Mouse (Mus musculus): Measurements from ENCODE around the gene Tbrg1. TPM values are rescaled to one million over a fixed set of nuclear protein-coding genes. Genes with fewer than 3 reads are reported as not detected.

The Tbrg1 gene
- polyA plus RNA-seq, 1 experiment from 2014 or later = 114 TPM

DNA sequence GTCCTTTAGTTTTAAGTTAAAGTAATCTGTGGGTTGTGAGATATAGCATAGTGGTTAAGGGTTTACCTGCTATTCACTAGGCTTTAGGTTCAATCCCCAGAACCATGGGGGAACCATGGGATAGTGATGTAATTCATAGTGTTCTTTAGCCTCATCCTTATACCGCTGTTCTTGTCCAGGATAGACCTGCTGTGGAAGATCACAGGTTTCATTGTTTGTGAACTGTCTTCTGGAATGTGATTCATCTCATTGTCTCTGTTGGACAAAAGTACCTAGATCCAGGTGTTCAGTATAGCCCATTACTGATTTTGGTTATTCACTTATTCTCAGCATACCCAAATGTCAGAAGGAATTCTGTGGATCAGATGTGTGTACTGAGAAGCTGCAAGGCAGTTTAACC is 29.8 kb downstream of the Tbrg1 start:
- no peak for ATAC-seq (ENCODE audit: low FRiP score, low read depth)
- Histone ChIP-seq H3K27me3 (replicated peaks) (no peaks in the 10 kb centered on the region), H3K4me1 (peaks cover 12% of the 10 kb centered on the region), H3K27ac (no peak overlapping the region), H3K4me3 (no peak overlapping the region), H3K9me3 (no peaks in the 10 kb centered on the region), H3K36me3 (no peaks in the 10 kb centered on the region), H3K4me2 (replicated peaks) (no peak overlapping the region), H3K9ac (no peak overlapping the region)
- WGBS = 97% methylated on average over 1 of the region's 1 CpGs

DNA sequence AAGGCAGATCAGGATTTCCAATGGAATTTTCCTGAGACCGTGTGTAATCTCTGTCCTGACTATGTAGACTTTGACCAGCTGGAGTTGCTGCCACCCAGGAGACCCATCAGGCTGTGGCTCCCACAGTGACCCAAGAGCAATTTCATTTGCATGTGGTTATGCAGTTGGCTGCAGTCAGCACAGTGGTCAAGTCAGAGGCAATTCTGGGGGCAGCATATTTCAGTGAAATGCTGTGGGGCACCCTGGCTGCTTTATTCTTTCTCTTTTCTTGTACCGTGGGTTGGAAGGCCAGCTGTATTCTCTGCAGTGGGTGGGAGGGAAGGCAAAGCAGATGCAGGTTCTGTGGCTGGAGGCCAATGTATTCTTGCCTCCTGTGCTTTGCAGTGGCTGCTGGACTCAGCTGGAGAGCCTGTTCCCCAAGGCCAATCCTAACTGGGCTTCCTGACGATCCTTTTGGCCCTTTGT is 31.0 kb downstream of the Tbrg1 start:
- 8% methylated on average over 3 of the region's 3 CpGs for WGBS
- peak overlapping the region; percentile 43 for H3K4me2 ChIP-seq (replicated peaks)
- no peaks in the 10 kb centered on the region for H3K27me3 ChIP-seq (replicated peaks)
- H3K9ac ChIP-seq = no peak overlapping the region
- H3K4me1 ChIP-seq = peaks cover 12% of the 10 kb centered on the region
- no peak overlapping the region for H3K4me3 ChIP-seq
- H3K27ac ChIP-seq = peak overlapping the region; percentile 72
- no peaks in the 10 kb centered on the region for H3K9me3 ChIP-seq
- H3K36me3 ChIP-seq = no peaks in the 10 kb centered on the region
- peak; percentile 76 for ATAC-seq (ENCODE audit: low FRiP score, low read depth)

DNA sequence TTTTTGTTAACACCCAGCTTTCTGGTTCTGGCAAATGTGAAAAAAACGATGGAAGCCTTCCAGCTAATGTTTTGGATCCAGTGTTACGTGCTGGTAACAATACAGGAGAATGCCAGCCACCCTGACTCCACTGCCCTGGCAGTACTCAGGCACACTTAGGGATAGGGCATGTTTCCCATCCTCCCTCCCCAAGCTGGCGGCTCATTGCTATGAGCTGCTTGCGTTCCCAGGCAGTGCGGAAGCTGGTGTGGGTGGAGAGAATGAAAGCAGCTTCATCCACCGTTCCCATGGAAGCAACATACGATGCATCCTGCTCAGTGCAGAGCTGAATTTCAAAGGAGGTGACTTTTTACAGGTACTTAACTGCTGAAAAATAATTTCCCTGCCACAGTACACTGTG is 31.5 kb downstream of the Tbrg1 start:
- Histone ChIP-seq H3K27me3 (replicated peaks) (no peaks in the 10 kb centered on the region), H3K27ac (peak overlapping the region; percentile 72), H3K4me2 (replicated peaks) (peak overlapping the region; percentile 43), H3K4me1 (peaks cover 12% of the 10 kb centered on the region), H3K36me3 (no peaks in the 10 kb centered on the region), H3K9ac (no peak overlapping the region), H3K9me3 (no peaks in the 10 kb centered on the region), H3K4me3 (no peak overlapping the region)
- ATAC-seq (ENCODE audit: low FRiP score, low read depth) = peak; percentile 86
- 14% methylated on average over 7 of the region's 7 CpGs for WGBS

DNA sequence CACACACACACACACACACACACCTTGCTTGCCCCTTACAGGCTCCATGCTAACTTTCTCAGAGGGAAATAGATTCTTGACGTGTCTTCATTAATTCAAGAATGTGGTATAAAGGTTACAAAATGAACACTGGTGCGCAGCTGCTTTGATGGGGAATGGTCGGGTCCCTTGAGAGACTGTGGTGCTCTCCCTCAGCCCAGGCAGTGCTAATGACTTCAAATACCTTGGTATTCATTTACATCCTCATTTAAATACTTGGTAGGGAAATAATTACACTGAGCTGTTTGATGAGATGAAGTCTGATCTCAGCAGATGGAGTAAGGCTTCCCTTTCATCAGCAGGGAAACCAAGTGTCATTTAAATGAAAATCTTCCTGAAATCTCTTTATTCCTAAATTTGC is 32.0 kb downstream of the Tbrg1 start:
- H3K4me1 ChIP-seq = peaks cover 12% of the 10 kb centered on the region
- 0 out of 2 replicates have a peak overlapping the region, but pooled peaks have one; percentile 72 for H3K27ac ChIP-seq
- no peaks in the 10 kb centered on the region for H3K36me3 ChIP-seq
- H3K27me3 ChIP-seq (replicated peaks) = no peaks in the 10 kb centered on the region
- H3K9ac ChIP-seq = no peak overlapping the region
- no peak overlapping the region for H3K4me3 ChIP-seq
- ATAC-seq (ENCODE audit: low FRiP score, low read depth) = peak; percentile 72
- no peaks in the 10 kb centered on the region for H3K9me3 ChIP-seq
- WGBS = 26% methylated on average over 3 of the region's 3 CpGs
- H3K4me2 ChIP-seq (replicated peaks) = no peak overlapping the region

DNA sequence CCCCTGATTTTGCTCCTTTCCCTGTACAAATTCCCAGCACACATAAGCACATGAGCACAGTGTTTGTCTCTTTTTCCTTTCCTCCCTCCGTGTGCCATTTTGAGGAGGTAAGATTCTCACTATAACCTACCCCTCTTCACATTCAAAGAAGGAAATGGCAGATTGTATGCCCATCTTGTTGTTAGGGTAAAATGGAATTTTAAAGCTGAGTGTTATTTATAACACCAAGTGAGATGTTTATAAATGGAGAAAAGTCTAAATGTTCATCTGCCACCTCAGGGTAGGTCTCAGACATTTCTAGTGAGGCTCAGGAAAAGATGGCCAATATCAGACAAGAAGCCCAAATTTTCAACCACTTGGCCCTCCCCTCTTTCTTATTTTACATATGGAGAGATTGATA is 32.6 kb downstream of the Tbrg1 start:
- H3K4me2 ChIP-seq (replicated peaks) = no peak overlapping the region
- ATAC-seq (ENCODE audit: low FRiP score, low read depth) = no peak
- no peaks in the 10 kb centered on the region for H3K27me3 ChIP-seq (replicated peaks)
- no peak overlapping the region for H3K9ac ChIP-seq
- no peaks in the 10 kb centered on the region for H3K9me3 ChIP-seq
- H3K4me1 ChIP-seq = peaks cover 12% of the 10 kb centered on the region
- H3K36me3 ChIP-seq = no peaks in the 10 kb centered on the region
- WGBS = 86% methylated on average over 1 of the region's 1 CpGs
- no peak overlapping the region for H3K27ac ChIP-seq
- H3K4me3 ChIP-seq = no peak overlapping the region

DNA sequence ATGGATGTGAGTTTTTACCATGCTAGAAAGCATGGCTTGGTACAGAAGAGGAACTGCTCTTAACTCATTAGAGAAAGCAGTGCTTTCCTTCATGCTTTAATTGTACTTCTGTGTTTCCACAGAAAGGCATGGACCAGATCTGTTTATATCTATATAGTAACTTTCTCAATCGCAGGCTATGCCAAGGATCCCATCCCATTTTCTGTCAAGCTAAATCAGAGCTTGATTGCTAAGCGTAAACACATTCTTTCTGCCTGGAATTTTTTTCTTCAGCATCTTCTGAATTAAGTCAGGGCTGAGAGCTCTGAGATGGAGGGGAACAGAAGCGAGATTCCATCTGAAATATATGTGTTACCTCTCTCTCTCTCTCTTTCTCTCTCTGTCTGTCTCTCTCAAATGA is 33.1 kb downstream of the Tbrg1 start:
- H3K9ac ChIP-seq = no peak overlapping the region
- peaks cover 12% of the 10 kb centered on the region for H3K4me1 ChIP-seq
- no peak overlapping the region for H3K4me3 ChIP-seq
- no peaks in the 10 kb centered on the region for H3K27me3 ChIP-seq (replicated peaks)
- WGBS = 91% methylated on average over 3 of the region's 3 CpGs
- ATAC-seq (ENCODE audit: low FRiP score, low read depth) = no peak
- no peaks in the 10 kb centered on the region for H3K36me3 ChIP-seq
- H3K9me3 ChIP-seq = no peaks in the 10 kb centered on the region
- no peak overlapping the region for H3K27ac ChIP-seq
- no peak overlapping the region for H3K4me2 ChIP-seq (replicated peaks)

DNA sequence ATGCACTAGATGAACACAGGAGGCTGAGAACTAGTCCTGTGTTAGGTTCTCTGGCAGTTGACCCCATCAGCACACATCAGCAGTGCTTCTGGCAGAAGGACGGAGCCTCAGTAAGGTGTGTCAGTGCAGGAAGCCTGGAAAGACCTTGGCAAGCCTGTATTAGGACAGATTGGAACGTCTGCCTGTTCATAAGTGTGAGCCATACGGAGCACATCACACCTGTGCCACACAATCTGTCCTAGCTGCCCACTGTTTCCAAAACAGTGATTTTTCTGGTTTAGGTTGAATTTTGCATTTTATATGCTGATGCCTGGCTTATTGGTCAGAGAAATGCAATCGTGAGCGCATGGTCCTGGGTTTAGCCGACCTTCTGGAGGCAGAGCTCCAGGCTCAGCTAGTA is 35.8 kb downstream of the Tbrg1 start:
- Histone ChIP-seq H3K4me1 (peaks cover 9% of the 10 kb centered on the region), H3K9ac (no peak overlapping the region), H3K4me3 (no peak overlapping the region), H3K27ac (no peak overlapping the region), H3K4me2 (replicated peaks) (no peak overlapping the region), H3K27me3 (replicated peaks) (no peaks in the 10 kb centered on the region), H3K9me3 (no peaks in the 10 kb centered on the region), H3K36me3 (no peaks in the 10 kb centered on the region)
- ATAC-seq (ENCODE audit: low FRiP score, low read depth) = no peak
- 85% methylated on average over 6 of the region's 6 CpGs for WGBS

DNA sequence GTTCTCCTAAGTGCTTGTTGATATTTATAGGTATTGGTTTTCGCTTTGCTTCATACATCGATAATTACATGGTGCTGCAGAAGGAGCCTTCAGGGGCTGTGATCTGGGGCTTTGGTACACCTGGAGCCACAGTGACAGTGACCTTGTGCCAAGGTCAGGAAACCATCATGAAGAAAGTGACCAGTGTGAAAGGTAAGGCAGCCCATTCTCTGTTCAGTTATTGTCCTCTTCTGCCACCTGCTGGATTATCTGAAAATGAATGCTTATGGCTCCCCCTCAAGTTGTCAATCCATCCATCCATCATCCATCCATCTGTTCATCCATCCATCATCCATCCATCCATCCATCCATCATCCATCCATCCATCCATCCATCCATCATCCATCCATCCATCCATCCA is 40.3 kb downstream of the Tbrg1 start:
- Histone ChIP-seq H3K4me3 (no peak overlapping the region), H3K36me3 (no peaks in the 10 kb centered on the region), H3K27me3 (replicated peaks) (no peaks in the 10 kb centered on the region), H3K4me2 (replicated peaks) (no peak overlapping the region), H3K9me3 (no peaks in the 10 kb centered on the region), H3K9ac (no peak overlapping the region), H3K27ac (no peak overlapping the region), H3K4me1 (peaks cover 5% of the 10 kb centered on the region)
- WGBS = 62% methylated on average over 2 of the region's 2 CpGs
- no peak for ATAC-seq (ENCODE audit: low FRiP score, low read depth)

DNA sequence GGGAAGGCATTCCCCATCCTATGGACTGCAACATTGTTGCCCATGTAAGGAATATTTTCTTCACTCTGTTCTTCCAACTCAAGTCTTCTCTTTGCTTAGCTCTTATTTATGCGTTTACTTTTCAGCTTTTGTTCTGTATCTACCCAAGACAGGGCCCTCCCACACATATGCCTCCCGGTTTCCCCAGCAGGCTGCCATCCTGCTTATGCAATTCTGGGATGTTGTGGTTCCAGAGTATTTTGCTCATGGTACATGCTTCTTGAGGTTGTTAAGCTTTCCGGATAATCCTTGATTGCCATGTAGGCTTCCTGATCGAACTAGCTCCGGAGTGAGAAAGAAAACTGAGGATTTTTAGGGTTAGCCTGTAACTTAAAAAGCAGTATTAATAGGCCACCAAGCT is 41.9 kb downstream of the Tbrg1 start:
- H3K27ac ChIP-seq = no peak overlapping the region
- no peaks in the 10 kb centered on the region for H3K9me3 ChIP-seq
- no peak overlapping the region for H3K9ac ChIP-seq
- no peak overlapping the region for H3K4me2 ChIP-seq (replicated peaks)
- H3K4me3 ChIP-seq = no peak overlapping the region
- no peak for ATAC-seq (ENCODE audit: low FRiP score, low read depth)
- no peaks in the 10 kb centered on the region for H3K36me3 ChIP-seq
- 70% methylated on average over 5 of the region's 5 CpGs for WGBS
- H3K27me3 ChIP-seq (replicated peaks) = no peaks in the 10 kb centered on the region
- H3K4me1 ChIP-seq = peaks cover 5% of the 10 kb centered on the region

DNA sequence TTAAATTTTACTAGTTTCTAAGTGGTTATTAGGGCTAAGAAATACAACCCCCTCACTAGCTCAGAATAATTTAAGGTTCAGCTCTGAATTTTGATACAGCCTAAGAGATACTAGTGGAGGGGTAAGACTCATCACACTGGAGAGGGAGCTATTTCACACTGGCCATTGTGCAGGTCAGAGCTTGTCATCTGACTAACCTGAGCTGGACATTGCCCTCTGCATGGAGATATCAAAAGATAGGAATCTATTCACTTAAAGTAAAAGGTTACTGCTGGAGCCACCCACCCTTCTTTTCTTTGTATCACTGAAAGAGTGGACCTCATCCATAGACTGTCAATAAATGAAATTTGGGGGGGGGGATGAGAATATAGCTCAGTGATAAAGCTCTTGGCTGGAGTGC is 42.8 kb downstream of the Tbrg1 start:
- Histone ChIP-seq H3K9ac (no peak overlapping the region; the same call in 1 of the 2 replicates), H3K27me3 (replicated peaks) (no peaks in the 10 kb centered on the region), H3K4me2 (replicated peaks) (peak overlapping the region; percentile 72), H3K4me1 (peaks cover 5% of the 10 kb centered on the region), H3K4me3 (peak overlapping the region; percentile 56), H3K27ac (no peak overlapping the region), H3K36me3 (no peaks in the 10 kb centered on the region), H3K9me3 (no peaks in the 10 kb centered on the region)
- ATAC-seq (ENCODE audit: low FRiP score, low read depth) = peak; percentile 48

DNA sequence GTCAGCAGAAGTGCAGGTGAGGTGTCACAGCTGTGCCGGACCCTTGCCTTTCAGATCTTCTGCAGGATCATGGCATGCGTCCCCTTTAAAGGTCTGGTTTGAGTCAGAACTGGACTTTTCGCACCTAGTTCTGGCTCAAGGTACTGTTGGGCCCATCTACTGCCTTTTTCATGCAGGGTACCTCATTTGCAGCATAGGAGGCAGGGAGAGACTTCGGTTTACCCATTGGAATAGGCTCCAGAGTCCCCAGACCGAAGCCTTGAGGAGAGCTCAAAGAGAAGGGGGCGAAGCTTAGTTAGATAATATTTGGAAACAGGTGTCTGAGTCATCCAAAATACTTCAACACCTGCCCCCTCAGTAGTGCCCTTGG is 43.2 kb downstream of the Tbrg1 start:
- no peaks in the 10 kb centered on the region for H3K27me3 ChIP-seq (replicated peaks)
- no peak overlapping the region for H3K27ac ChIP-seq
- H3K4me1 ChIP-seq = peaks cover 5% of the 10 kb centered on the region
- no peaks in the 10 kb centered on the region for H3K9me3 ChIP-seq
- 23% methylated on average over 6 of the region's 6 CpGs for WGBS
- H3K36me3 ChIP-seq = no peaks in the 10 kb centered on the region
- H3K4me2 ChIP-seq (replicated peaks) = peak overlapping the region; percentile 72
- no peak for ATAC-seq (ENCODE audit: low FRiP score, low read depth)
- H3K9ac ChIP-seq = peak overlapping the region; percentile 79
- H3K4me3 ChIP-seq = peak overlapping the region; percentile 56

DNA sequence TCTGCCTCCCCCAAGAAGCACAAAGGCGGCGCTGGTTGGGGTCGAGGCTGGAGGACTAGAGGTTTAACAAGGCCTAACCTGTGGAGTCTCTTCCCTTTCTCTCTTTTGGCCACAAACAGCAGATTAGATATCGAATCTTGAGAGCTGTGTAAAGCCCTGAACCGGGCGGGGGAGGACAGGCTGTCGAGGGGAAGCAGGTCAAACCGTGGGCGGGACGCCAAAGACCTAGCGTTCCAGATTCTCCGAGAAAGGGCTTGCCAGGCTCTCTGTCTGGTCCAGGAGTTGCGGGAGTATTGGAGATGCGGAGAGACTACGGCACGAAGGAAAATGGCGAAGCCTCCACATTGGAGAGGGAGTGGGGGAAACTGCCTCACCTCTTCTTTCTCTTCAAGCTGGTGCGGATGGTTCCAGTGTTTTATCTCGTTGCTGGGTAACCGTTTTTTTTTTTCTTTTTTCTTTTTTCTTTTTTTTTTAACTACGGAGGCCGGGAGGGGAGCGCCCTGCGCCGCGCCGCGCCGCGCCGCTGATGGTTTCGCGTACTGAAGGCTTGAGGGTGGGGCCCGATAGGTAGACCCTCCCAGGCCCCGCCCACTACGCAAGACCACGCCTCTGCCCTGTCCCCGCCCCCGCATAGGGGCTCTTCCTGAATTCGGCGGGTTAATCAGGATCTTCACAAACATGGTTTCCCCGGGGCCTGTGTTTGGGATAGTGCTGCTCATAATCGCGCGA is 43.8 kb downstream of the Tbrg1 start, which contains the start of gene Spa17:
Gene Spa17 (minus strand): TSS at position 541 of the 729 bp plus-strand sequence.
- peak within 1 kb of the TSS; percentile 79 for H3K9ac ChIP-seq
- WGBS = under 1% methylated on average over 45 of the region's 45 CpGs
- peak; percentile 95 for ATAC-seq (ENCODE audit: low FRiP score, low read depth)
- peak within 1 kb of the TSS; percentile 72 for H3K4me2 ChIP-seq (replicated peaks)
- peak within 1 kb of the TSS; percentile 56 for H3K4me3 ChIP-seq
- no peaks in the 10 kb centered on the region for H3K9me3 ChIP-seq
- H3K36me3 ChIP-seq = no peaks in the 10 kb centered on the region
- H3K27me3 ChIP-seq (replicated peaks) = no peaks in the 10 kb centered on the region
- peak within 1 kb of the TSS; percentile 39; the same call in 1 of the 2 replicates for H3K27ac ChIP-seq
- H3K4me1 ChIP-seq = peaks cover 5% of the 10 kb centered on the region

DNA sequence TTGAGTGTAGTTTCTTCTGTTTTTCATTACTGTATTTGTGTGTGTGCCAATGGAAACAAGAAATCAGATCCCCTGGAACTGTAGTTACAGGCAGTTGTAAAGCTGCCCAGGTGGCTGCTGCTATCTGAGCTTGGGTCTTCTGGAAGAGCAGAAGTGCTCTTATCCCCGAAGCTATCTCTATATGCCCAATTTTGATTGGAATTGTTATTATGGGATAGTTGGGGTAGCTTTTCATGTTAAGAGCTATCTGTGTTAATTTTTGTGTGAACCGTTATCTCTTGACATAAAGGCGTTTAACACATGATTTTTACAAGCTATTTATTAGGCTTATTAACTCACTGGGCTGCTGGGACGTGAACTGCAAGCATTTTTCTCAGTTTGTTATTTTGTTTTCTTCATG is 47.6 kb downstream of the Tbrg1 start:
- H3K4me2 ChIP-seq (replicated peaks) = no peak overlapping the region
- peaks cover 5% of the 10 kb centered on the region for H3K4me1 ChIP-seq
- no peaks in the 10 kb centered on the region for H3K36me3 ChIP-seq
- no peak overlapping the region for H3K27ac ChIP-seq
- WGBS = 78% methylated on average over 4 of the region's 4 CpGs
- H3K9ac ChIP-seq = no peak overlapping the region
- no peaks in the 10 kb centered on the region for H3K9me3 ChIP-seq
- H3K4me3 ChIP-seq = no peak overlapping the region
- no peak for ATAC-seq (ENCODE audit: low FRiP score, low read depth)
- no peaks in the 10 kb centered on the region for H3K27me3 ChIP-seq (replicated peaks)

Measured in neural tube, embryonic 12.5 days (tissue).